22 mouse cellular contexts compared by ENCODE assay signal in genomic region chr12:100705057-100705722, GRCm38 (mm10). TPM values are rescaled to one million over a fixed set of nuclear protein-coding genes. Genes with fewer than 3 reads are reported as not detected.
DNase-seq lines count a peak whose midpoint lies in the region; ATAC-seq and TF ChIP-seq lines count a peak whose summit lies in the region.
"Had no signal": no experiment of that assay in that cellular context is flagged by ENCODE, and none has a peak within 500 bp of the region (broad histone marks: within the 10 kb centered on the region; RNA-seq: fewer than 3 reads in every experiment).

No protein-coding gene starts in this region.

- H3K27ac ChIP-seq in heart, embryonic 13.5 days (replicated peaks): peak overlapping the region; percentile 4; the same call in 1 of the 2 replicates
- H3K27ac ChIP-seq in heart, postnatal 0 days (ENCODE audit: low read depth): 0 out of 2 replicates have a peak overlapping the region, but pooled peaks have one; percentile 22
- H3K27ac ChIP-seq: embryonic facial prominence, embryonic 10.5 days; embryonic facial prominence, embryonic 12.5 days; forebrain, embryonic 13.5 days; forebrain, embryonic 15.5 days had no signal

- WGBS in heart, embryonic 13.5 days: 49% methylated on average over 5 of the region's 5 CpGs
- WGBS in heart, postnatal 0 days: 43% methylated on average over 5 of the region's 5 CpGs

- H3K9me3 ChIP-seq in heart, embryonic 13.5 days: no peaks in the 10 kb centered on the region
- no peaks in the 10 kb centered on the region for H3K9me3 ChIP-seq in heart, postnatal 0 days (replicated peaks; ENCODE audit: control insufficient read depth, low read length)
- H3K9me3 ChIP-seq: embryonic facial prominence, embryonic 10.5 days; embryonic facial prominence, embryonic 12.5 days; forebrain, embryonic 13.5 days; forebrain, embryonic 15.5 days; G1E had no signal

- no peak overlapping the region for H3K4me3 ChIP-seq in heart, embryonic 13.5 days
- no peak overlapping the region for H3K4me3 ChIP-seq in heart, postnatal 0 days (ENCODE audit: low read depth, low read length)
- H3K4me3 ChIP-seq: embryonic facial prominence, embryonic 10.5 days; embryonic facial prominence, embryonic 12.5 days; forebrain, embryonic 13.5 days; forebrain, embryonic 15.5 days had no signal

- no peak for ATAC-seq in heart, embryonic 13.5 days (ENCODE audit: extremely low read depth, insufficient number of reproducible peaks, low FRiP score, low TSS enrichment)
- ATAC-seq in heart, postnatal 0 days (ENCODE audit: insufficient read depth, low read depth): no peak
- no peak for ATAC-seq in megakaryocyte-erythroid progenitor cell, adult 5-6 weeks (replicated peaks; ENCODE audit: low FRiP score, low TSS enrichment, poor library complexity, severe bottlenecking)
- ATAC-seq: forebrain, embryonic 13.5 days; forebrain, embryonic 15.5 days; forebrain, postnatal 0 days had no signal

- H3K9ac ChIP-seq in heart, embryonic 13.5 days: no peak overlapping the region
- no peak overlapping the region for H3K9ac ChIP-seq in heart, postnatal 0 days (replicated peaks; ENCODE audit: low read depth, low read length)
- H3K9ac ChIP-seq: embryonic facial prominence, embryonic 12.5 days; forebrain, embryonic 13.5 days; forebrain, embryonic 15.5 days; forebrain, postnatal 0 days had no signal

- no peak for TF ChIP-seq EP300 in heart, postnatal 0 days (IDR thresholded peaks at IDR 0.05; ENCODE audit: low read depth)

- H3K4me1 ChIP-seq in heart, embryonic 13.5 days: peaks cover 19% of the 10 kb centered on the region
- H3K4me1 ChIP-seq in heart, postnatal 0 days (ENCODE audit: control insufficient read depth, insufficient read depth): peaks cover 14% of the 10 kb centered on the region
- H3K4me1 ChIP-seq: embryonic facial prominence, embryonic 10.5 days; embryonic facial prominence, embryonic 12.5 days; forebrain, embryonic 13.5 days had no signal

- DNase-seq in heart, postnatal 36 days: no peak
- DNase-seq in heart, postnatal 0 days (ENCODE audit: low spot score): no peak
- no peak for DNase-seq in heart, adult 9 months (ENCODE audit: low spot score in 2 of 2)
- DNase-seq in 416B (ENCODE audit: low read depth): peak; percentile 50
- peak; percentile 75 for DNase-seq in Muller cell, postnatal 12 days (ENCODE audit: inconsistent ontology term)
- DNase-seq in urinary bladder, postnatal 4 days (ENCODE audit: low spot score in 2 of 2): no peak
- DNase-seq: adrenal gland, adult 2 months; adrenal gland, postnatal 10 days; adrenal gland, postnatal 25 days; cerebellum, adult 11 months; cerebellum, adult 2 months; cerebellum, adult 9-10 months; cerebellum, postnatal 10 days; cerebellum, postnatal 25 days; forebrain, postnatal 0 days had no signal

- no peaks in the 10 kb centered on the region for H3K27me3 ChIP-seq in heart, embryonic 13.5 days (replicated peaks)
- H3K27me3 ChIP-seq in heart, postnatal 0 days (ENCODE audit: control insufficient read depth, insufficient read depth, low read length): no peaks in the 10 kb centered on the region
- H3K27me3 ChIP-seq: embryonic facial prominence, embryonic 12.5 days; forebrain, embryonic 13.5 days; forebrain, embryonic 15.5 days had no signal

- H3K36me3 ChIP-seq in heart, embryonic 13.5 days: no peaks in the 10 kb centered on the region
- no peaks in the 10 kb centered on the region for H3K36me3 ChIP-seq in heart, postnatal 0 days (replicated peaks; ENCODE audit: control insufficient read depth, insufficient read depth, low read length)
- H3K36me3 ChIP-seq: embryonic facial prominence, embryonic 10.5 days; embryonic facial prominence, embryonic 12.5 days; forebrain, embryonic 15.5 days had no signal

- H3K4me2 ChIP-seq in heart, embryonic 13.5 days: peak overlapping the region; percentile 31
- 0 out of 2 replicates have a peak overlapping the region, but pooled peaks have one; percentile 13 for H3K4me2 ChIP-seq in heart, postnatal 0 days (ENCODE audit: low read depth, low read length)
- H3K4me2 ChIP-seq: embryonic facial prominence, embryonic 12.5 days; forebrain, embryonic 13.5 days; forebrain, embryonic 15.5 days had no signal

- TF ChIP-seq CTCF in heart, postnatal 0 days (IDR thresholded peaks at IDR 0.05; ENCODE audit: low read depth): no peak

- intact Hi-C loops in heart, postnatal 36 days (cut with DNase I): no loop called here

RNA-seq across cellular contexts. Expression of gene Rps6ka5, which starts 21.6 kb away (rescaled TPM):
- 3.9 and 4.6 TPM in 2 replicates for polyA plus RNA-seq in heart, embryonic 13.5 days (2015; fragmentation: Nextera tagmentation; extraction: Ambion mirVana)
- 10 to 100 TPM; 12.5 to 16.5 TPM for total RNA-seq in heart, postnatal 36 days (2021)
- total RNA-seq in heart, postnatal 0 days (2014; rRNA removed; ENCODE audit: low replicate concordance): 5.0 and 11.6 TPM in 2 replicates
- polyA plus RNA-seq in heart, postnatal 0 days (2015; fragmentation: Nextera tagmentation; extraction: Ambion mirVana): 2.8 and 3.0 TPM in 2 replicates
- total RNA-seq in megakaryocyte-erythroid progenitor cell, adult 5-6 weeks (2014; fragmentation: Nextera tagmentation): 11.5 and 17.8 TPM in 2 replicates
- 20.8 and 33.6 TPM in 2 replicates for total RNA-seq in megakaryocyte-erythroid progenitor cell, adult 5-6 weeks (2017)

Comparison
In these comparisons a context has a peak if more than half of its experiments do, and no peak if none do; other contexts are left out.
1. DNase-seq: peak in 416B (single experiment) and Muller cell, postnatal 12 days (single experiment); none in heart, postnatal 36 days (0 of 2), heart, postnatal 0 days (single experiment), heart, adult 9 months (0 of 2) and urinary bladder, postnatal 4 days (0 of 2).